Comparison of ENCODE assay signal across 8 mouse cellular contexts in the genomic region with DNA sequence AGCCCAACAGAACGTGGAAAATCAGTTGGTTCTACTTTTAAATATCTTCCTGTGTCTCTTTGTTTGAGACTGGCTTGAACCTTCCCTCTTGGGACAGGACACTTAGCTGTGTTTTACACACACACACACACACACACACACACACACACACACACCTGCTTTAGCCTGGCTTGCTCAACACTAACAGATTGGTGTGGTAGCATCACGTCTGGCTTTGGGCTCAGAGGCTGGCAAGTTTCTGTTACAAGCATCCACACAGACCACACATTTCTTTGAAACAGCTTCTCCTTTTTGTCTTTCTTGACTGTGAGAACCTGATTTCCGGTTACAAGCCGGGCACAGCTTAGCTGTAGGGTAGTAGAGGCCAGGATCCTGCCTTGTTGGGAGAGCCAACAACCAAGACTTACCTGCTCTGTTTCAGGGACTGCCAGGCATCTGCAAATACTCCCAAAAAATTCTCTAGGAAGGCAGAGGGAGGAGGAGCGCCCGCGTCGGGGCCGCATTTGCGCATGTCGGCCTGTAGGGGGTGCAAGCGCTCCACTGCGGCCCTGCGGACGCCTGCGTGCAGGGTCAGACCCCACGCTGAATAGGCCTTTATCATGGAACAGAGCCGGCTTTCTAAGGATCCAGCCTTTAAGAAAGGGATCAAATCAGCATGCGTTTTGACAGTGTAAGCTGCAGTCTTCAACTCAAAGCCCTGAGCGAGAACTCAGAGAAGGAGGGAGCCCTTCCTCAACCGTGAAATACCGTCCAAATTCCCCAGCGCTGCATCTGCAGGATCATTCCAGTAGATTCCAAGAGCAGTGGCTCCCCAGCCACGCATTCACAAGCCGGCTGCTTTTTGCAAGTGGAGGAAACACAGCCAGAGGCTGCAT.
A peak's percentile ranks its signal among the peaks of the same experiment; 100 is the strongest.
DNase-seq lines count a peak whose midpoint lies in the region; ATAC-seq and TF ChIP-seq lines count a peak whose summit lies in the region.

No protein-coding gene starts in this region.

- no peaks in the 10 kb centered on the region; the same call in 1 of the 2 replicates for H3K27me3 ChIP-seq in cerebellum, adult 2 months (ENCODE audit: control insufficient read depth, insufficient read depth, low read length)
- H3K27me3 ChIP-seq in forebrain, postnatal 0 days (ENCODE audit: insufficient read depth, low read length), result peaks cover 20% of the 10 kb centered on the region; the same call in 1 of the 2 replicates
- no peaks in the 10 kb centered on the region; the same call in 1 of the 2 replicates for H3K27me3 ChIP-seq in lung, embryonic 14.5 days (ENCODE audit: insufficient read depth, low read length)

- H3K9ac ChIP-seq in forebrain, postnatal 0 days, result peak overlapping the region; percentile 42; the same call in 1 of the 2 replicates
- H3K9ac ChIP-seq in lung, embryonic 14.5 days, result peak overlapping the region; percentile 16; the same call in 1 of the 2 replicates

- TF ChIP-seq CTCF in cerebellum, adult 2 months (IDR thresholded peaks at IDR 0.05; ENCODE audit: borderline replicate concordance, insufficient read depth, low read depth, low read length), result peak; percentile 63
- TF ChIP-seq CTCF in forebrain, postnatal 0 days (IDR thresholded peaks at IDR 0.05; ENCODE audit: low read depth), result peak; percentile 97
- TF ChIP-seq CTCF in layer of hippocampus, adult 2 months (conservative IDR thresholded peaks at IDR 0.05), result peak; percentile 100; the same call in 1 of the 2 replicates
- peak; percentile 97 for TF ChIP-seq CTCF in lung, embryonic 14.5 days (IDR thresholded peaks at IDR 0.05; ENCODE audit: low read depth)

- no peak overlapping the region for H3K27ac ChIP-seq in cerebellum, adult 2 months (ENCODE audit: insufficient read depth, low read length)
- no peak overlapping the region for H3K27ac ChIP-seq in forebrain, postnatal 0 days (ENCODE audit: low read depth, low read length)
- H3K27ac ChIP-seq in layer of hippocampus, adult 2 months, result no peak overlapping the region
- H3K27ac ChIP-seq in lung, embryonic 14.5 days (ENCODE audit: low read depth), result peak overlapping the region; percentile 58

- H3K4me1 ChIP-seq in cerebellum, adult 2 months (ENCODE audit: control insufficient read depth, insufficient read depth, low read length), result no peaks in the 10 kb centered on the region
- peaks cover 6% of the 10 kb centered on the region; the same call in 1 of the 2 replicates for H3K4me1 ChIP-seq in forebrain, postnatal 0 days (ENCODE audit: insufficient read depth)
- H3K4me1 ChIP-seq in lung, embryonic 14.5 days (ENCODE audit: insufficient read depth), result no peaks in the 10 kb centered on the region

- DNase-seq in Muller cell, postnatal 12 days (ENCODE audit: inconsistent ontology term), result peak; percentile 78
- DNase-seq in cerebellum, adult 2 months, result peak; percentile 23 to 45
- DNase-seq in forebrain, postnatal 0 days, result peak; percentile 88
- DNase-seq in heart, postnatal 4 days, result peak; percentile 81
- DNase-seq in layer of hippocampus, adult 2 months (ENCODE audit: low spot score in 2 of 2), result peak; percentile 26 to 76
- peak; percentile 86 for DNase-seq in lung, embryonic 14.5 days
- DNase-seq in retina, postnatal 7 days (ENCODE audit: low read depth, low spot score), result peak; percentile 38
- no peak for DNase-seq in spleen, postnatal 4 days (ENCODE audit: low spot score in 2 of 2)

- peak; percentile 90 for ATAC-seq in forebrain, postnatal 0 days
- ATAC-seq in lung, embryonic 14.5 days (ENCODE audit: insufficient read depth), result peak; percentile 91

- peak overlapping the region; percentile 49 for H3K4me2 ChIP-seq in forebrain, postnatal 0 days (ENCODE audit: low read depth)
- H3K4me2 ChIP-seq in lung, embryonic 14.5 days, result peak overlapping the region; percentile 46

- TF ChIP-seq POLR2A in cerebellum, adult 2 months (IDR thresholded peaks at IDR 0.05; ENCODE audit: borderline replicate concordance, insufficient read depth, low read length), result no peak

- H3K4me3 ChIP-seq in cerebellum, adult 2 months (replicated peaks; ENCODE audit: insufficient read depth, low read depth, low read length), result peak overlapping the region; percentile 2
- peak overlapping the region; percentile 34 for H3K4me3 ChIP-seq in forebrain, postnatal 0 days (ENCODE audit: low read depth, low read length)
- peak overlapping the region; percentile 42 for H3K4me3 ChIP-seq in layer of hippocampus, adult 2 months
- peak overlapping the region; percentile 14; the same call in 1 of the 2 replicates for H3K4me3 ChIP-seq in lung, embryonic 14.5 days (ENCODE audit: low read depth, low read length)

- H3K9me3 ChIP-seq in forebrain, postnatal 0 days (ENCODE audit: low read length), result no peaks in the 10 kb centered on the region
- H3K9me3 ChIP-seq in lung, embryonic 14.5 days (ENCODE audit: low read depth, low read length), result no peaks in the 10 kb centered on the region

- 2% methylated on average over 25 of the region's 25 CpGs for WGBS in cerebellum, adult 2 months
- WGBS in forebrain, postnatal 0 days, result 3% methylated on average over 25 of the region's 25 CpGs
- WGBS in lung, embryonic 14.5 days, result 2% methylated on average over 25 of the region's 25 CpGs

- no peaks in the 10 kb centered on the region for H3K36me3 ChIP-seq in forebrain, postnatal 0 days (ENCODE audit: insufficient read depth)
- H3K36me3 ChIP-seq in lung, embryonic 14.5 days (ENCODE audit: insufficient read depth), result no peaks in the 10 kb centered on the region

Comparison
In these comparisons a context has a peak if more than half of its experiments do, and no peak if none do; other contexts are left out.
1. DNase-seq: peak in Muller cell, postnatal 12 days (single experiment), cerebellum, adult 2 months (2 of 2), forebrain, postnatal 0 days (single experiment), heart, postnatal 4 days (single experiment), layer of hippocampus, adult 2 months (2 of 2), lung, embryonic 14.5 days (single experiment) and retina, postnatal 7 days (single experiment); none in spleen, postnatal 4 days (0 of 2).
2. Peak in every context shown above with its lines, with median percentiles within 50 percentile points of each other: H3K4me3 ChIP-seq and CTCF ChIP-seq.